Mouse (Mus musculus): ENCODE data around the gene Fcho2.

- no peak for TF ChIP-seq CTCF (IDR thresholded peaks at IDR 0.05; ENCODE audit: borderline replicate concordance, extremely low read depth, insufficient read depth, insufficient read length)
- no peak for TF ChIP-seq POLR2A (IDR thresholded peaks at IDR 0.05; ENCODE audit: borderline replicate concordance, extremely low read depth, insufficient read depth, insufficient read length, poor library complexity, severe bottlenecking)
Observed at GRCm38 (mm10) chr13:98818205-98818604, 3.0 kb upstream of the Fcho2 start.

Measured in brain, embryonic 14.5 days (tissue).